Mouse (Mus musculus): ENCODE measurements around the gene Sh3pxd2a. TPM values are rescaled to one million over a fixed set of nuclear protein-coding genes. Genes with fewer than 3 reads are reported as not detected.

Sh3pxd2a gene
- polyA plus RNA-seq, 1 experiment from 2014 or later, result 5.0 TPM

DNA sequence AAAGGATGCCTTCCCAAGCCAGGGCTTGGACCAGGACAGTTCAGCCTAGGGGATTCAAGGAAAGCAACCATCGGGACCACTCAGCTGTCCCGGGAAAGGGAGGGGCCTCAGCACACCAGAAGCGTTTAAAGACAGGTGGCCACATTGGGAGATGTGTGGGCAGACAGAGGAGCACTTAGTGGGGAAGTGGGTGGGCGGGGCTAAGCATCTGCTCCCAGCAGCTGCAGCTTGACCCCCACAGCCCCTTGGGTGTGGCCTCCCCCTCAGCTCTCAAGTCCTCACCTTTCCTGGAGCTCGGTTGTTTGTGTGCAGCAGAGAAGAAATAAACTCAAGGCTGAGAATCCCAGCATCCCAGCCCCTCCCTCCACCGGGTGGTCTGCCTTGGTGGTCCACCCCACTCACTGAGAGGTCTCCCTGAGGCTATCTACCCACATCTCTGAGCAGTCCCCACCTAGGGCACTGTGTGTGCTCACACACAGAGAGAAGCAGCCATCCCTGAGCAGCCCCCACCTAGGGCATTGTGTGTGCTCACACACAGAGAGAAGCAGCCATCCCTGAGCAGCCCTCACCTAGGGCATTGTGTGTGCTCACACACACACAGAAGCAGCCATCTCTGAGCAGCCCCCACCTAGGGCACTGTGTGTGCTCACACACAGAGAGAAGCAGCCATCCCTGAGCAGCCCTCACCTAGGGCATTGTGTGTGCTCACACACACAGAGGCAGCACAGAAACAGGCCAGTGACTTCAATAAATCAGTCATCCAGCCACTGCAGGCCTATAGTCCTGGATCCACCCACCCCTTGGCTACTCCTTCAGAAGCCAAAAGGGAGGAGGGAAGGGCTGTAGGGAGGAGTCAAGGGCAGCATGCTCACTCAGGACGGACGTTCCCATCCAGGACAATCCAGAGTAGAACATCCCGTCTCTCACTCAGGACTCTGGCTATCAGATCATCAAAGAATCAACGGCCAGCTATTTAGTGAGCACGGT lies 136.0 kb downstream of the Sh3pxd2a start:
- peaks cover 53% of the 10 kb centered on the region for H3K4me1 ChIP-seq (ENCODE audit: insufficient read depth, low read length)
- no peaks in the 10 kb centered on the region for H3K27me3 ChIP-seq (ENCODE audit: insufficient read depth, low read length)
- WGBS, result 13% methylated on average over 11 of the region's 11 CpGs
- no peaks in the 10 kb centered on the region for H3K36me3 ChIP-seq (ENCODE audit: insufficient read depth, low read length)
- H3K4me3 ChIP-seq (ENCODE audit: low read length), result no peak overlapping the region
- H3K9ac ChIP-seq (replicated peaks; ENCODE audit: low read length), result peak overlapping the region; percentile 39
- peak; percentile 81 for ATAC-seq (ENCODE audit: low FRiP score, low TSS enrichment)
- peak overlapping the region; percentile 79 for H3K27ac ChIP-seq (ENCODE audit: low read length)
- H3K9me3 ChIP-seq (ENCODE audit: low read length), result no peaks in the 10 kb centered on the region
- no peak overlapping the region for H3K4me2 ChIP-seq (replicated peaks; ENCODE audit: low read depth, low read length)

DNA sequence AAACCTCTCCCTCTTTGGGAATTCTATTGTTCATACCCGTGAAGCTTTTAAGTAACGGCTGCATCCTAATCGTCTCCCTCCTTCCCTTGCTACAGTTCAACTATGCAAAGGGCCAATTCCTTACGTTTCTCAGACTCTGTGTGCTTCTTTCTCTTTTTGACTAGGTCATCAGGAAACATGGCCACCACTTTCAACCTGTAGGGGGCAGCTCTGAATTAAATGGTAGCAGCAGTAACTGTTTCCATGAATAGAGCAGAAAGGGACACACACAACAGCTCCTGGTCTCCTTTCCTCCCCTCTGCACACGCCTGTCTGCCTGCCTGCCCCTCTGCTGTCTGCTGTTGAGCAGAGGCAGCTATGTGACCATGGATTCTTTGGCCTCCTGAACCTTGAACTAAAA lies 138.3 kb downstream of the Sh3pxd2a start:
- no peak overlapping the region for H3K9ac ChIP-seq (replicated peaks; ENCODE audit: low read length)
- no peak for ATAC-seq (ENCODE audit: low FRiP score, low TSS enrichment)
- H3K4me2 ChIP-seq (replicated peaks; ENCODE audit: low read depth, low read length), result no peak overlapping the region
- WGBS, result 40% methylated on average over 5 of the region's 5 CpGs
- H3K27me3 ChIP-seq (ENCODE audit: insufficient read depth, low read length), result no peaks in the 10 kb centered on the region
- no peaks in the 10 kb centered on the region for H3K9me3 ChIP-seq (ENCODE audit: low read length)
- peak overlapping the region; percentile 21; the same call in 1 of the 2 replicates for H3K27ac ChIP-seq (ENCODE audit: low read length)
- H3K4me3 ChIP-seq (ENCODE audit: low read length), result no peak overlapping the region
- H3K4me1 ChIP-seq (ENCODE audit: insufficient read depth, low read length), result peaks cover 50% of the 10 kb centered on the region
- H3K36me3 ChIP-seq (ENCODE audit: insufficient read depth, low read length), result no peaks in the 10 kb centered on the region

DNA sequence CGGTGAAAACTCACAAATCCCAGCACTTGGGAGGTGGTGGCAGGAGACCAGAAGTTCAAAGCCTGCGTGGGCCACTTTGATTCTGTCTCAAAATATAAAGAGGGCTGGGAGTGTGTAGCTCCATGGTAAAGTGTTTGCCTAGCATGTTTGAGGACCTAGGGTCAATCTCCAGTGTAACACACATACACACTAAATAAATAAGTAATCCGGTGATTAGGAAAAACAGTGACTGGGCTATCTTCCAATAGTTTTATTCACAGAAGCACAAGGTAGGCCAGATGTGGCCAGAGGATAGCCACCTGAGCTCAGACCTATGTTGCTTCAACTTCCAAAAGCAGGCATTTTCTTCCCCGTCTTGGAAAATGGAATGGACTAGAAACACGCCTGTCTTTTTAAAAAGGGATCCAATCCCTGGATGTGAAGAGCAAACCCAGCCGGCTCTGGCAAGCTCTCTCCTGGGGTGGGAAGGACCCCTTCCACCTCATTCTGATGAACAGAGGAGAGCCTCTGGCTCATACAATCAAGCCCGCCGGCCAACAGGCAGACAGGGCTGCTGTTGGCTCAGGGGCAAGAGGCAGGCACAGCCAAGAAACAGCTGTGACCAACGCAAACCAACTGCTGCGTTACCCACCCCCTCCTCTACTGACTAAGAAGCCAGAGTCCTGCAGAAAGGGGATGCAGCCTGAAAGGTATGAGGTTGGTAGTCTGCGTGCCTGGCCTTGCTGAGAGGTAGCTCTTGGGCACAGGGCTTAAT lies 140.9 kb downstream of the Sh3pxd2a start:
- Histone ChIP-seq H3K4me1 (ENCODE audit: insufficient read depth, low read length) (peaks cover 47% of the 10 kb centered on the region), H3K27ac (ENCODE audit: low read length) (no peak overlapping the region)

DNA sequence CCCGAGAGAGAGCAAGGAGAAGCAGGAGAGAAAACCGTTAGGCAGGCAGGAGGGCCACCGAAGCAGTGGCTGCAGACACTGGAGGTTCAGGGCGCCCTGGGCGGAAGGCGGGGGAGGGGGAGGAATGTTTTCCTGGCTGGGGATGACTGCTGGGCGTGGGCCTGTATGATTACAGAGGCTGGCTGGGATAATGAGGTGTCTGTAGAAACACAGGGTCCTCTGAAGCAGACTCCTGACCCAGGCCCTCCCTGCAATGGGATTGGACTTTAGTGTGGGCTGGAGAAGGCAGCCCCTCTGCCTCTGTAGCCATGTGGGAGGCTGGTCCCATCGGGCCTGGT lies 143.9 kb downstream of the Sh3pxd2a start:
- peak overlapping the region; percentile 19; the same call in 1 of the 2 replicates for H3K9ac ChIP-seq (replicated peaks; ENCODE audit: low read length)
- H3K4me2 ChIP-seq (replicated peaks; ENCODE audit: low read depth, low read length), result peak overlapping the region; percentile 37
- H3K27me3 ChIP-seq (ENCODE audit: insufficient read depth, low read length), result no peaks in the 10 kb centered on the region
- no peaks in the 10 kb centered on the region for H3K36me3 ChIP-seq (ENCODE audit: insufficient read depth, low read length)
- 18% methylated on average over 8 of the region's 8 CpGs for WGBS
- peaks cover 53% of the 10 kb centered on the region for H3K4me1 ChIP-seq (ENCODE audit: insufficient read depth, low read length)
- peak overlapping the region; percentile 2; the same call in 1 of the 2 replicates for H3K4me3 ChIP-seq (ENCODE audit: low read length)
- peak; percentile 50 for ATAC-seq (ENCODE audit: low FRiP score, low TSS enrichment)
- H3K9me3 ChIP-seq (ENCODE audit: low read length), result no peaks in the 10 kb centered on the region
- no peak overlapping the region; the same call in 1 of the 2 replicates for H3K27ac ChIP-seq (ENCODE audit: low read length)

More for the DNA sequence above, 140.9 kb downstream of the Sh3pxd2a start:
- H3K9me3 ChIP-seq (ENCODE audit: low read length), result no peaks in the 10 kb centered on the region
- no peak for ATAC-seq (ENCODE audit: low FRiP score, low TSS enrichment)
- no peak overlapping the region for H3K4me3 ChIP-seq (ENCODE audit: low read length)
- H3K9ac ChIP-seq (replicated peaks; ENCODE audit: low read length), result no peak overlapping the region
- no peak overlapping the region for H3K4me2 ChIP-seq (replicated peaks; ENCODE audit: low read depth, low read length)
- H3K36me3 ChIP-seq (ENCODE audit: insufficient read depth, low read length), result no peaks in the 10 kb centered on the region
- no peaks in the 10 kb centered on the region for H3K27me3 ChIP-seq (ENCODE audit: insufficient read depth, low read length)
- WGBS, result 77% methylated on average over 11 of the region's 11 CpGs

DNA sequence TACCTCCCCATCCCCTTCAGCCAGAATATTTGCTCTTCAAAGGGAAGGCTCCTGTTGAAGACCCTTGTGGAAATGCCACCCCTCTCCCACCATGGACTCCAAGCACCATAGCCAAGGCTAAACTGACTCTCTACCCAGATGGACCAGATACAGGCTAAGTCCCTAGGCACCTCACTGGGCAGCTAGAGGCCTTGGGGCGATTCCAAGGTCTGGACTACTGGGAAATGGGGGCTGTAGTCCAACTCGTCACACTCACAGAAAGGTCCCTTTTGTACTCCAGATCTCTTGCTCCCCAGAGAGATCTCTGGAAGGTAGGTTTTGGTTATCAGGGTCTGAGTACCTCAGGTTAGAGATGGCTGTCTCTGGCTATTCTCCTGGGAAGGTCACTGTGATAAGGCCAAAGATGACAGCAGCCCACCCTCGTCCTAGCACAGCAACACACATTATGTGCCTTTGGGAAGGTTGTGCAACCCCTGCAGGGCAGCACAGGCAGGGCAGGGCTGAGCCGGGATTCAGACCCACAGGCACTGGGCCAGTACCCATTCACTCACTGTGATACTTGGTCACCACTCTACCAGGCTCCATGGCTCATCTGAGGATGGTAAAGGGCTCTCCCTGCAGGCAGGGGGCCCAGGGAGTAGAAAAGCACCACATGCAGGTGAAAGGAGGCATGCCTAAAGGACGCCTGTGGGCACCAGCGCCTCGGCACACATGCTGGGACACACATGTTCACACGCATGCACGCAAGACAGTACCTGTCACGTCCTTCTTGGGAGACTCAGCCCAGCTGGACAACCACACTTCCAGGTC lies 144.5 kb downstream of the Sh3pxd2a start:
- H3K27me3 ChIP-seq (ENCODE audit: insufficient read depth, low read length), result no peaks in the 10 kb centered on the region
- no peaks in the 10 kb centered on the region for H3K36me3 ChIP-seq (ENCODE audit: insufficient read depth, low read length)
- WGBS, result 58% methylated on average over 10 of the region's 10 CpGs
- no peaks in the 10 kb centered on the region for H3K9me3 ChIP-seq (ENCODE audit: low read length)
- H3K4me1 ChIP-seq (ENCODE audit: insufficient read depth, low read length), result peaks cover 59% of the 10 kb centered on the region
- H3K27ac ChIP-seq (ENCODE audit: low read length), result no peak overlapping the region; the same call in 1 of the 2 replicates
- peak overlapping the region; percentile 2; the same call in 1 of the 2 replicates for H3K4me3 ChIP-seq (ENCODE audit: low read length)
- H3K9ac ChIP-seq (replicated peaks; ENCODE audit: low read length), result peak overlapping the region; percentile 19; the same call in 1 of the 2 replicates
- H3K4me2 ChIP-seq (replicated peaks; ENCODE audit: low read depth, low read length), result peak overlapping the region; percentile 37
- no peak for ATAC-seq (ENCODE audit: low FRiP score, low TSS enrichment)

DNA sequence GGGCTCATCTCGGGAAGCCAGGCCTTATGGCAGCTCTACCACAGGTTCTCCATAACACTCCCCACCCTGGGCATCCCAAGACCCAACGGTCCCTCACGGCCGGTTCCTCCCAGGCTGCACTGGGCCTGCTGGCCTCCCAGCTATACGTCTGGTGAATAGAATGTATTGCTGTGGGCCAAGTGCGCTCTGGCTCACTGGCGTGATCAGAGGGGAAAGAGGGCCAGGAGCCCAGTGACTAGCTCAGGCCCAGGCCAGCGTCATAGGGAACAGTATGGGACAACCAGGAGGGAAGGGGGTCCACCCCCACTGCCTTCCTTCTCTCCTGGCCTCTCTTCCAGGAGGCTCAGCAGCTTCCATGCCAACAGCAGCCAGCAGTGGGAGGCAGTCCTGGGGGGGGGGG lies 145.1 kb downstream of the Sh3pxd2a start:
- Histone ChIP-seq H3K4me3 (ENCODE audit: low read length) (no peak overlapping the region), H3K9me3 (ENCODE audit: low read length) (no peaks in the 10 kb centered on the region), H3K27ac (ENCODE audit: low read length) (no peak overlapping the region), H3K4me1 (ENCODE audit: insufficient read depth, low read length) (peaks cover 66% of the 10 kb centered on the region), H3K36me3 (ENCODE audit: insufficient read depth, low read length) (no peaks in the 10 kb centered on the region), H3K9ac (replicated peaks; ENCODE audit: low read length) (no peak overlapping the region), H3K4me2 (replicated peaks; ENCODE audit: low read depth, low read length) (peak overlapping the region; percentile 37; the same call in 1 of the 2 replicates), H3K27me3 (ENCODE audit: insufficient read depth, low read length) (no peaks in the 10 kb centered on the region)
- no peak for ATAC-seq (ENCODE audit: low FRiP score, low TSS enrichment)
- 93% methylated on average over 8 of the region's 8 CpGs for WGBS

DNA sequence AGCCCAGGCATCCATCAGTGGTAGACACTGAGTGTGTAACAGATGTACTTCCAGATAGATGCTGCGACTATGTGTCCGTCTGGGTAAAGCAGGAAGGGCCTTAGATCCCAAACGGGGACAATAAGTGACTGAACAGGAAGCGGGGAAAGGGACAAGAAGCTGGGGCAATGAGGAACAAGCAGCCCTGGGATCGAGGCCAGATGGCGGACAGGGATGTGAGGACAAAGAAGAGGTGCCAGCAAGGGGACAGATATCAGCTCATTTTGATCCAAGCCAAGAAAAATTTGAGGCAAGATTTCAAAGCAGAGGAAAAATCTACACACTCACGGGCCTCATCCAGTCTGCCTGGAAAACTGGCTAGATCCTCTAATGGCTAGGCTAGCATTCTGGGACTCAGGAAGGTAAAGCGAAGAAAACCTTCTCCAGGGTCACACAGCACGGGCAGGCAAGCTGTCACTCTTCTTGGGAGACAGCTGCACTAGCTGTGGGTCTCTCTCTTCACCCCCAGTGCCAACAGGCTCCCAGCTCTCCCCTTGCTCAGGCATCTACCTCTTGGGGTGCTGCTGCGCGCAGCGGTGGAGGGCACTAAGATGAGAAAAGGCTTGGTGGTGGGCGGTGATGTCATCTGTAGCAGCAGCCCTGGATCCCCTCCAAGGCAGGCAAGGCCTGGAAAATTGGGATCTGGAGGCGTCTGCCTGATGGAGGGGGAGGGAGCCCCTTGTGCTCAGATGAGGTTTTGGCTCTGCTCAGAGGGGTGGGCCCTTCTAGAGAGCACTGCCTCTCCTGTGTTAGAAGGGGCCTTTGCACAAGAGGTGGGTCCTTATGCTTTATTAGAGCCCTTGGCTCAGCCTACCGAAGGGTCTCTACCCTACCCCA lies 146.9 kb downstream of the Sh3pxd2a start:
- Histone ChIP-seq H3K4me2 (replicated peaks; ENCODE audit: low read depth, low read length) (no peak overlapping the region), H3K27ac (ENCODE audit: low read length) (0 out of 2 replicates have a peak overlapping the region, but pooled peaks have one; percentile 14), H3K9me3 (ENCODE audit: low read length) (no peaks in the 10 kb centered on the region), H3K9ac (replicated peaks; ENCODE audit: low read length) (peak overlapping the region; percentile 22; the same call in 1 of the 2 replicates), H3K27me3 (ENCODE audit: insufficient read depth, low read length) (no peaks in the 10 kb centered on the region), H3K36me3 (ENCODE audit: insufficient read depth, low read length) (no peaks in the 10 kb centered on the region), H3K4me1 (ENCODE audit: insufficient read depth, low read length) (peaks cover 83% of the 10 kb centered on the region), H3K4me3 (ENCODE audit: low read length) (no peak overlapping the region)
- ATAC-seq (ENCODE audit: low FRiP score, low TSS enrichment), result no peak
- 64% methylated on average over 15 of the region's 15 CpGs for WGBS

DNA sequence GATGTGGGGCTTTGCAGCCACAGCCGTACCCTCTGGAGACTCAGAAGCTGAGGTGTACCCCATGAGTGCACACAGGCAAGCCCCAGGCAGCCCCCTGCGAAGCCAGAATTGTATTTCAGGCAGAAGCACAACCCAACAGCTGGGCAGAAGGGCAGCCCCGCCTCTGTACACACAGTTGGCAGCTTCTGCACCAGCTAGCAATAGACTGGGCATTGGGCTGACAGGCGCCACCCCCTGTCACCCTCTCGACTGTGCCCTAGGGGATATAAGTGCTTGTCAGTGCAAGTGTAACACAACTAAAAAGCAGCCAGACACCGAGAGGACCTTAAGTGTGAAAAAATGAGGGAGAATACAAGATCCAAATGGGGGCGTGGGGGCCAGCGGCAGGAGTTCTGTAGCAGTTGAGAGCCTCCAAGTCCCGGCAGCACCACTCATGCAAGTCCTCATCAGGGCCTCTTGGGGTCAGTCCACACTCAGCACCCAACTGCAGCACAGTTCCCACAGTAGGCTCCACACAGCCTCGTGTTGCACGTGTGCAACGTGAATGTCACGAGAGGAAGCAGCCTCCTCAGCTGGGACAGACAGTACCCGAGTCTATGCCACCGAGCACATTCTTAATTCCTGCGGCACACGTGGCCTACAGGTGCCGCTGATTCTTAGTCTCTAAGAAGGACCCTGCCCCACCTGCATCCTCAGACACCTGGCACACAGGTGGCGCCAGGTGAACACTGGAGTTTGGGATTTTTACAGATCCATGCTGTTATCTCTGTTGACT lies 147.7 kb downstream of the Sh3pxd2a start:
- no peaks in the 10 kb centered on the region for H3K27me3 ChIP-seq (ENCODE audit: insufficient read depth, low read length)
- ATAC-seq (ENCODE audit: low FRiP score, low TSS enrichment), result no peak
- peaks cover 82% of the 10 kb centered on the region for H3K4me1 ChIP-seq (ENCODE audit: insufficient read depth, low read length)
- 0 out of 2 replicates have a peak, but pooled peaks cover 3% of the 10 kb centered on the region for H3K36me3 ChIP-seq (ENCODE audit: insufficient read depth, low read length)
- 72% methylated on average over 19 of the region's 19 CpGs for WGBS
- H3K4me2 ChIP-seq (replicated peaks; ENCODE audit: low read depth, low read length), result no peak overlapping the region
- no peak overlapping the region for H3K9ac ChIP-seq (replicated peaks; ENCODE audit: low read length)
- no peaks in the 10 kb centered on the region for H3K9me3 ChIP-seq (ENCODE audit: low read length)
- H3K27ac ChIP-seq (ENCODE audit: low read length), result no peak overlapping the region
- no peak overlapping the region for H3K4me3 ChIP-seq (ENCODE audit: low read length)

All from kidney, embryonic 16.5 days (tissue).